Comparison of ENCODE assay signal across 9 mouse cellular contexts in genomic region chr2:50304824-50305577, GRCm38 (mm10). TPM values are rescaled to one million over a fixed set of nuclear protein-coding genes. Genes with fewer than 3 reads are reported as not detected.
DNase-seq lines count a peak whose midpoint lies in the region; ATAC-seq lines count a peak whose summit lies in the region.
"Had no signal": no experiment of that assay in that cellular context is flagged by ENCODE, and none has a peak within 500 bp of the region (broad histone marks: within the 10 kb centered on the region; RNA-seq: fewer than 3 reads in every experiment).

No protein-coding gene starts in this region.

- no peak for ATAC-seq in hindbrain, embryonic 11.5 days (ENCODE audit: low FRiP score)
- no peak for ATAC-seq in hindbrain, embryonic 12.5 days (ENCODE audit: low FRiP score)
- ATAC-seq in hindbrain, embryonic 14.5 days (ENCODE audit: low FRiP score): no peak

- no peak overlapping the region for H3K9ac ChIP-seq in hindbrain, embryonic 11.5 days (ENCODE audit: low read depth, low read length)
- no peak overlapping the region for H3K9ac ChIP-seq in hindbrain, embryonic 12.5 days
- H3K9ac ChIP-seq in hindbrain, embryonic 14.5 days: no peak overlapping the region

- 71% methylated on average over 1 of the region's 1 CpGs for WGBS in hindbrain, embryonic 11.5 days
- WGBS in hindbrain, embryonic 12.5 days: 78% methylated on average over 1 of the region's 1 CpGs
- 76% methylated on average over 1 of the region's 1 CpGs for WGBS in hindbrain, embryonic 14.5 days

- H3K36me3 ChIP-seq in hindbrain, embryonic 11.5 days (ENCODE audit: control insufficient read depth, insufficient read depth, low read length): no peaks in the 10 kb centered on the region
- H3K36me3 ChIP-seq in hindbrain, embryonic 12.5 days: no peaks in the 10 kb centered on the region
- H3K36me3 ChIP-seq in hindbrain, embryonic 14.5 days (replicated peaks; ENCODE audit: control insufficient read depth, insufficient read depth): no peaks in the 10 kb centered on the region

- H3K27ac ChIP-seq in hindbrain, embryonic 11.5 days (ENCODE audit: low read depth, low read length): no peak overlapping the region
- no peak overlapping the region for H3K27ac ChIP-seq in hindbrain, embryonic 12.5 days
- no peak overlapping the region for H3K27ac ChIP-seq in hindbrain, embryonic 14.5 days

- no peak overlapping the region for H3K4me2 ChIP-seq in hindbrain, embryonic 11.5 days (replicated peaks; ENCODE audit: low read depth, low read length)
- no peak overlapping the region for H3K4me2 ChIP-seq in hindbrain, embryonic 12.5 days (replicated peaks)
- H3K4me2 ChIP-seq in hindbrain, embryonic 14.5 days (replicated peaks): no peak overlapping the region

- H3K4me3 ChIP-seq in hindbrain, embryonic 11.5 days (ENCODE audit: low read depth, low read length): no peak overlapping the region
- no peak overlapping the region for H3K4me3 ChIP-seq in hindbrain, embryonic 12.5 days
- no peak overlapping the region for H3K4me3 ChIP-seq in hindbrain, embryonic 14.5 days (replicated peaks; ENCODE audit: low read length)

- H3K4me1 ChIP-seq in hindbrain, embryonic 11.5 days (replicated peaks; ENCODE audit: control insufficient read depth, insufficient read depth, low read length): no peaks in the 10 kb centered on the region
- peaks cover 3% of the 10 kb centered on the region; the same call in 1 of the 2 replicates for H3K4me1 ChIP-seq in hindbrain, embryonic 12.5 days
- peaks cover 10% of the 10 kb centered on the region; the same call in 1 of the 2 replicates for H3K4me1 ChIP-seq in hindbrain, embryonic 14.5 days (replicated peaks; ENCODE audit: control insufficient read depth, insufficient read depth, low read length)

- no peaks in the 10 kb centered on the region for H3K27me3 ChIP-seq in hindbrain, embryonic 11.5 days (ENCODE audit: control insufficient read depth, insufficient read depth, low read length)
- no peaks in the 10 kb centered on the region for H3K27me3 ChIP-seq in hindbrain, embryonic 12.5 days
- no peaks in the 10 kb centered on the region for H3K27me3 ChIP-seq in hindbrain, embryonic 14.5 days (ENCODE audit: control insufficient read depth, insufficient read depth, low read length)

- no peaks in the 10 kb centered on the region for H3K9me3 ChIP-seq in hindbrain, embryonic 11.5 days (ENCODE audit: control insufficient read depth, low read length)
- no peaks in the 10 kb centered on the region for H3K9me3 ChIP-seq in hindbrain, embryonic 12.5 days (replicated peaks)
- H3K9me3 ChIP-seq in hindbrain, embryonic 14.5 days (ENCODE audit: control insufficient read depth, low read length): no peaks in the 10 kb centered on the region

- peak; percentile 29 for DNase-seq in hindbrain, embryonic 11.5 days (ENCODE audit: low spot score)
- peak; percentile 6 for DNase-seq in right cerebral cortex, postnatal 14 days
- no peak for DNase-seq in right cerebral cortex, postnatal 36 days (ENCODE audit: low spot score in 2 of 2)
- peak; percentile 69 for DNase-seq in hindbrain, embryonic 14.5 days (ENCODE audit: low spot score)
- peak; percentile 17 for DNase-seq in telencephalon, adult 2 months (ENCODE audit: low read depth, low spot score)
- DNase-seq in frontal cortex, postnatal 36 days (ENCODE audit: low spot score in 2 of 2): no peak
- no peak for DNase-seq in left cerebral cortex, postnatal 36 days (ENCODE audit: low spot score in 2 of 2)
- DNase-seq: left cerebral cortex, postnatal 4 days had no signal

- intact Hi-C loops in left cerebral cortex, postnatal 36 days (cut with DNase I): no loop called here

RNA-seq across cellular contexts. Expression of gene Mmadhc, which starts 8.4 kb away (rescaled TPM):
- 179 and 184 TPM in 2 replicates for polyA plus RNA-seq in hindbrain, embryonic 11.5 days (2014; fragmentation: Nextera tagmentation; extraction: Ambion mirVana)
- polyA plus RNA-seq in hindbrain, embryonic 12.5 days (2016; fragmentation: Nextera tagmentation; extraction: Ambion mirVana): 147 and 148 TPM in 2 replicates
- polyA plus RNA-seq in hindbrain, embryonic 14.5 days (2014; fragmentation: Nextera tagmentation; extraction: Ambion mirVana): 130 and 138 TPM in 2 replicates
- 10 to 100 TPM; 49.8 to 50.2 TPM for total RNA-seq in left cerebral cortex, postnatal 36 days (2021)

Comparison
In these comparisons a context has a peak if more than half of its experiments do, and no peak if none do; other contexts are left out.
1. DNase-seq: peak in hindbrain, embryonic 11.5 days (single experiment), right cerebral cortex, postnatal 14 days (single experiment), hindbrain, embryonic 14.5 days (single experiment) and telencephalon, adult 2 months (single experiment); none in right cerebral cortex, postnatal 36 days (0 of 2), frontal cortex, postnatal 36 days (0 of 2) and left cerebral cortex, postnatal 36 days (0 of 2).